Mouse (Mus musculus) erythroblast, embryonic 14.5 days (primary cell): ENCODE results near the gene Trmt10b.

ENCODE experiments used
- GATA1 ChIP-seq: IDR thresholded peaks from 2 replicates; pipeline ENCODE4 v1.6.1; 2012; ENCODE audit warnings: low read length, inconsistent platforms, mixed read lengths
- TAL1 ChIP-seq: IDR thresholded peaks from 3 replicates; pipeline ENCODE4 v1.6.1; 2012; ENCODE audit warnings: low read length, inconsistent platforms, mixed read lengths

GRCm38 (mm10) chr4:45252861-45253262, 44.1 kb upstream of the Trmt10b start:
- no peak for TF ChIP-seq GATA1
- no peak for TF ChIP-seq TAL1
